Mouse (Mus musculus): Measurements from ENCODE around the gene Upf1. TPM values are rescaled to one million over a fixed set of nuclear protein-coding genes. Genes with fewer than 3 reads are reported as not detected.
A peak's percentile ranks its signal among the peaks of the same experiment; 100 is the strongest.

Gene Upf1
- polyA plus RNA-seq, 1 experiment, result 35.8 TPM

DNA sequence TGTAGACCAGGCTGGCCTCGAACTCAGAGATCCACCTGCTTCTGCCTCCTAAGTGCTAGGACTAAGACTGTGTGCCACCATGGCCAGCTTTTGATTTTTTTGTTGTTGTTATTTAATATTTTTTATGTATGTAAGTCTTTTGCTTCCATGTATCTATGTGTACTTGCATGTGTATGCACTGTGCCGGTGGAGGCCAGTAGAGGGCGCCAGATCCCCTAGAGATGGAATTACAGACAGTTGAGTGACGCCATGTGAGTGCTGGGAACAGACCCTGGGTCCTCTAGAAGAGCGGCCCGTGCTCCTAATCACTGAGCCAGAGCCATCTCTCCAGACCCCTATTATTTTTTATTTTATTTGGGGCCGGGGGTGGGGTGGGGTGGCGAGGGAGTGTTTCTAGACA is 66.3 kb downstream of the Upf1 start:
- no peak for TF ChIP-seq CEBPB (IDR thresholded peaks at IDR 0.05; ENCODE audit: insufficient read depth, poor library complexity, severe bottlenecking)
- no peak for TF ChIP-seq TCF12 (IDR thresholded peaks at IDR 0.05; ENCODE audit: insufficient read depth, poor library complexity, severe bottlenecking)
- TF ChIP-seq POLR2AphosphoS2 (IDR thresholded peaks at IDR 0.05; ENCODE audit: insufficient read length, low read depth), result no peak
- TF ChIP-seq MYOD1 (IDR thresholded peaks at IDR 0.05; ENCODE audit: control insufficient read depth in 1 of 3, insufficient read length in 2 of 3, low read depth in 2 of 3), result no peak
- no peak for TF ChIP-seq SRF (IDR thresholded peaks at IDR 0.05; ENCODE audit: control insufficient read depth, insufficient read length, low read depth)
- no peak for TF ChIP-seq POLR2A (IDR thresholded peaks at IDR 0.05; ENCODE audit: insufficient read length, low read depth)
- no peak for TF ChIP-seq E2F4 (IDR thresholded peaks at IDR 0.05; ENCODE audit: insufficient read depth)
- no peak for TF ChIP-seq TCF3 (IDR thresholded peaks at IDR 0.05; ENCODE audit: insufficient read length, low read depth)
- TF ChIP-seq REST (IDR thresholded peaks at IDR 0.05; ENCODE audit: insufficient read depth, insufficient read length), result no peak
- no peak for TF ChIP-seq MYOG (IDR thresholded peaks at IDR 0.05; ENCODE audit: control insufficient read depth in 1 of 3, insufficient read depth in 1 of 3, insufficient read length in 2 of 3, low read depth in 2 of 3)
- no peak overlapping the region for H3K4me3 ChIP-seq
- no peaks in the 10 kb centered on the region for H3K27me3 ChIP-seq (ENCODE audit: control insufficient read depth, insufficient read depth, insufficient read length)
- H3ac ChIP-seq (ENCODE audit: control insufficient read depth, insufficient read length), result no peak overlapping the region
- H3K79me2 ChIP-seq (ENCODE audit: control insufficient read depth, insufficient read depth), result peaks cover 9% of the 10 kb centered on the region
- peaks cover 7% of the 10 kb centered on the region for H3K36me3 ChIP-seq (ENCODE audit: control insufficient read depth, insufficient read depth)
- no peak overlapping the region for H3K4me2 ChIP-seq (ENCODE audit: low read depth)

DNA sequence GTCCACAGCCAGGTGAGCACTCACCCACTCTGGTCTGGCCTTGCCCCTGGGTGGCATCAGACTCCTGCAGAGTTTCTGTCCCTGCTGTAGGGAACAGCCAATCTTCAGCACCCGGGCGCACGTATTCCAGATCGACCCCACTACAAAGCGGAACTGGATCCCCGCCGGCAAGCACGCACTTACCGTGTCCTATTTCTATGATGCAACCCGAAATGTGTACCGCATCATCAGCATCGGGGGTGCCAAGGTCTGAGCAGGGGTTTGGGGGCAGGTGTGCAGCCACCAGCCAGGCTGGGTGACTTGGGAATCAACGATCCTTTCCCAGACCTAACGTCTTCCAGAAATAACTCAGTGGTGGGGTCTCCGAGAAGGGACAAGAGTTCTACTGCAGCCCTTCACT is 67.8 kb downstream of the Upf1 start:
- peaks cover 7% of the 10 kb centered on the region for H3K36me3 ChIP-seq (ENCODE audit: control insufficient read depth, insufficient read depth)

DNA sequence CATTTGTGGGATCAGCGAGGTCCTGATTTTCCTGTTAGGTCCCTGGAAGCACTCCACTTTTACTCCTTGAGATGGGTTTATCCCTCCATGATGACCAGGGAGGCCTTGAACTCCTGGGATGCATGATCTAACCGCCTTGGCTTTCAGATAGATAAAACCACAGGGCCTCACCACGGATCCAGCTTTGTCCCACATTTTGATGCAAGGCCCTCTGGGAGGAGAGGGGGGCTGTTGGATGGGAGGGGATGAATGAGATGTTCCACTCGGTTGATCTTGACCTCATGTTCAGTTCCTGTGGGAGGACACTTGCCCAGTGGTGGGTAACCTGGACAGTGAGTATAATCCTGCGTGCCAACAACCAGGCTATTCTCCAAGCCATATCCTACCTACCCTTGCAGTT is 68.7 kb downstream of the Upf1 start:
- H3ac ChIP-seq (ENCODE audit: control insufficient read depth, insufficient read length), result no peak overlapping the region
- peaks cover 7% of the 10 kb centered on the region for H3K36me3 ChIP-seq (ENCODE audit: control insufficient read depth, insufficient read depth)
- TF ChIP-seq MAX (IDR thresholded peaks at IDR 0.05; ENCODE audit: low read depth) (no peak), POLR2A (IDR thresholded peaks at IDR 0.05; ENCODE audit: insufficient read length, low read depth) (no peak), MYOD1 (IDR thresholded peaks at IDR 0.05; ENCODE audit: control insufficient read depth in 1 of 3, insufficient read length in 2 of 3, low read depth in 2 of 3) (no peak), MYOG (IDR thresholded peaks at IDR 0.05; ENCODE audit: control insufficient read depth in 1 of 3, insufficient read depth in 1 of 3, insufficient read length in 2 of 3, low read depth in 2 of 3) (no peak), TCF3 (IDR thresholded peaks at IDR 0.05; ENCODE audit: insufficient read length, low read depth) (no peak), TCF12 (IDR thresholded peaks at IDR 0.05; ENCODE audit: insufficient read depth, poor library complexity, severe bottlenecking) (no peak), CEBPB (IDR thresholded peaks at IDR 0.05; ENCODE audit: insufficient read depth, poor library complexity, severe bottlenecking) (no peak), SRF (IDR thresholded peaks at IDR 0.05; ENCODE audit: control insufficient read depth, insufficient read length, low read depth) (no peak)
- H3K79me2 ChIP-seq (ENCODE audit: control insufficient read depth, insufficient read depth), result peaks cover 9% of the 10 kb centered on the region
- peak overlapping the region; percentile 69 for H3K4me3 ChIP-seq
- no peaks in the 10 kb centered on the region for H3K27me3 ChIP-seq (ENCODE audit: control insufficient read depth, insufficient read depth, insufficient read length)
- peak overlapping the region; percentile 15 for H3K4me2 ChIP-seq (ENCODE audit: low read depth)

More for the DNA sequence above, 67.8 kb downstream of the Upf1 start:
- TF ChIP-seq SRF (IDR thresholded peaks at IDR 0.05; ENCODE audit: control insufficient read depth, insufficient read length, low read depth), result no peak
- TF ChIP-seq MAX (IDR thresholded peaks at IDR 0.05; ENCODE audit: low read depth), result no peak
- no peak for TF ChIP-seq POLR2A (IDR thresholded peaks at IDR 0.05; ENCODE audit: insufficient read length, low read depth)
- no peak for TF ChIP-seq REST (IDR thresholded peaks at IDR 0.05; ENCODE audit: insufficient read depth, insufficient read length)
- TF ChIP-seq E2F4 (IDR thresholded peaks at IDR 0.05; ENCODE audit: insufficient read depth), result no peak
- no peak for TF ChIP-seq MYOD1 (IDR thresholded peaks at IDR 0.05; ENCODE audit: control insufficient read depth in 1 of 3, insufficient read length in 2 of 3, low read depth in 2 of 3)
- no peak for TF ChIP-seq MYOG (IDR thresholded peaks at IDR 0.05; ENCODE audit: control insufficient read depth in 1 of 3, insufficient read depth in 1 of 3, insufficient read length in 2 of 3, low read depth in 2 of 3)
- no peak for TF ChIP-seq CEBPB (IDR thresholded peaks at IDR 0.05; ENCODE audit: insufficient read depth, poor library complexity, severe bottlenecking)
- no peak for TF ChIP-seq TCF3 (IDR thresholded peaks at IDR 0.05; ENCODE audit: insufficient read length, low read depth)
- TF ChIP-seq TCF12 (IDR thresholded peaks at IDR 0.05; ENCODE audit: insufficient read depth, poor library complexity, severe bottlenecking), result no peak
- TF ChIP-seq USF1 (IDR thresholded peaks at IDR 0.05; ENCODE audit: low read depth), result no peak
- TF ChIP-seq POLR2AphosphoS2 (IDR thresholded peaks at IDR 0.05; ENCODE audit: insufficient read length, low read depth), result no peak
- Histone ChIP-seq H3K79me2 (ENCODE audit: control insufficient read depth, insufficient read depth) (peaks cover 9% of the 10 kb centered on the region), H3K27me3 (ENCODE audit: control insufficient read depth, insufficient read depth, insufficient read length) (no peaks in the 10 kb centered on the region), H3ac (ENCODE audit: control insufficient read depth, insufficient read length) (no peak overlapping the region), H3K4me3 (no peak overlapping the region), H3K4me2 (ENCODE audit: low read depth) (no peak overlapping the region)

DNA sequence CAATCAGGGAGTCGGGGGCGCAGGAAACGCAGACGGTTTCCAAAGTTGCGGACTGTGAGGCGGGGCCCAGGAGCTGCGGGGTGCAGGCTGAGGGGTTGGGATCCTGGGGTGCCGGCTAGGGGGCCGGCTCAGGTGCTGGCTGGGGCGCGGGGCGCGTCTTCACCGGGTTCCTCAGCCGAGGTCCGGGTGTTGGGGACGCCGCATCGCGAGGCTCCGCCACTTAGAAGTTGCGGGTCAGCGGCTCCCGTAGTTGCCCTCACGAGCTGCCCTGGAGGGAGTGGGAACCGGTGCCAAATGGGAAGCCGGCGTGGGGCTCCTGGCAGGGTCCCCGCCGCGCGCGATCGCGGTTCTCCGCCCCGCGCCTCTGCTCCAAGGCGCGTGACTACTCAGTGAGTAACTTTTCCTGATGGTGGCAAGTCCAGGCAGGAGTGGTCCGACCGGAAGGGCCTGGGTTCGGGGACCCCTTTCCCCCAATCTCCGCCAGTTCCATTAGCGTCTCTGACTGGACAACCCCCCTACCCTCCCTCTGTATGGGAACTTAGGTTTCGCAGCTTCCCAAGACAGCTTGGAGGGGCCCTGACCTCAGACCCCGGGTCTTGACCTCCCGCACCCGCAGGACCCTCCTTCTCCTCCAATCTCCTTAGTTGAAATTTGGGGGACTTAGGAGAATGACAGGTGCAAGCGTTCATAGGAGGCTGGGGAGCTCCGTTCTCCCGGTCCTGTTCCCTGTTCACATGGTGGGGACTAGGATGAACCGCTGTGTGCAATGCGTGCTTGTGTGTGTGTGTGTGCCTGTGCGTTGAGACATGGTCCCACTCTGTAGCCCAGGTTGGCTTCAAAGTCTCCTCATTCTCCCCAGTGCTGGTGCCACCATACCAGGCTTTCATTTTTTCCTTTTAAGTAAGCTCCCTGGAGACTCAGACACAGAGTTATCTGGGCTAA is 69.7 kb downstream of the Upf1 start:
- Histone ChIP-seq H3ac (ENCODE audit: control insufficient read depth, insufficient read length) (peak overlapping the region; percentile 74), H3K79me2 (ENCODE audit: control insufficient read depth, insufficient read depth) (peaks cover 9% of the 10 kb centered on the region), H3K36me3 (ENCODE audit: control insufficient read depth, insufficient read depth) (peaks cover 7% of the 10 kb centered on the region), H3K27me3 (ENCODE audit: control insufficient read depth, insufficient read depth, insufficient read length) (no peaks in the 10 kb centered on the region), H3K4me2 (ENCODE audit: low read depth) (peak overlapping the region; percentile 90), H3K4me3 (peak overlapping the region; percentile 69)
- TF ChIP-seq REST (IDR thresholded peaks at IDR 0.05; ENCODE audit: insufficient read depth, insufficient read length), result no peak
- TF ChIP-seq CEBPB (IDR thresholded peaks at IDR 0.05; ENCODE audit: insufficient read depth, poor library complexity, severe bottlenecking), result no peak
- TF ChIP-seq USF1 (IDR thresholded peaks at IDR 0.05; ENCODE audit: low read depth), result no peak
